Mouse (Mus musculus) cerebellum, adult 2 months (tissue): ENCODE measurements around the gene Ppp1r13l.

ENCODE experiments used
- CTCF ChIP-seq: fragments of 200-500 bp; IDR thresholded peaks from 2 replicates; pipeline ENCODE4 v1.5.1; 2011; ENCODE audit warnings: low read depth, mild to moderate bottlenecking, control low read depth, low read length, moderate library complexity, borderline replicate concordance; ENCODE audit not compliant: insufficient read depth
- POLR2A ChIP-seq: fragments of 200-500 bp; IDR thresholded peaks from 2 replicates; pipeline ENCODE4 v1.6.1; 2011; ENCODE audit warnings: low read length, control low read depth, borderline replicate concordance; ENCODE audit not compliant: insufficient read depth

GRCm38 (mm10) chr7:19338060-19338459 is 21.5 kb upstream of the Ppp1r13l start:
- TF ChIP-seq CTCF (no peak), POLR2A (no peak)
